Mouse (Mus musculus): ENCODE data around the gene Dcdc2b. TPM values are rescaled to one million over a fixed set of nuclear protein-coding genes. Genes with fewer than 3 reads are reported as not detected.

Gene Dcdc2b
- polyA plus RNA-seq (2015; fragmentation: Nextera tagmentation; extraction: Ambion mirVana), result 1.7 and 2.4 TPM in 2 replicates

- ATAC-seq (ENCODE audit: insufficient read depth, low FRiP score, low read depth), result no peak
- no peak within 1 kb of the TSS for H3K4me3 ChIP-seq (replicated peaks)
These were observed at the start of gene Dcdc2b for GRCm38 (mm10) chr4:129614093-129614492. Gene Dcdc2b, minus strand, starts transcription at chr4:129614257.

GRCm38 (mm10) chr4:129662255-129662813 is 48.3 kb upstream of the Dcdc2b start:
- H3K27ac ChIP-seq, result no peak overlapping the region
- no peaks in the 10 kb centered on the region for H3K27me3 ChIP-seq (replicated peaks)
- H3K36me3 ChIP-seq, result peaks cover 28% of the 10 kb centered on the region
- no peaks in the 10 kb centered on the region for H3K9me3 ChIP-seq
- H3K9ac ChIP-seq, result no peak overlapping the region
- no peak overlapping the region for H3K4me2 ChIP-seq
- no peak overlapping the region for H3K4me3 ChIP-seq (replicated peaks)
- 77% methylated on average over 3 of the region's 3 CpGs for WGBS
- no peaks in the 10 kb centered on the region for H3K4me1 ChIP-seq
- no peak for ATAC-seq (ENCODE audit: insufficient read depth, low FRiP score, low read depth)

More at GRCm38 (mm10) chr4:129614093-129614492, at the start of gene Dcdc2b:
- Histone ChIP-seq H3K9ac (no peak within 1 kb of the TSS), H3K36me3 (0 out of 2 replicates have a peak, but pooled peaks cover 12% of the 10 kb centered on the region), H3K27ac (no peak within 1 kb of the TSS), H3K4me2 (no peak within 1 kb of the TSS), H3K9me3 (no peaks in the 10 kb centered on the region), H3K4me1 (peaks cover 6% of the 10 kb centered on the region; the same call in 1 of the 2 replicates), H3K27me3 (replicated peaks) (no peaks in the 10 kb centered on the region)
- 78% methylated on average over 6 of the region's 6 CpGs for WGBS

DNA sequence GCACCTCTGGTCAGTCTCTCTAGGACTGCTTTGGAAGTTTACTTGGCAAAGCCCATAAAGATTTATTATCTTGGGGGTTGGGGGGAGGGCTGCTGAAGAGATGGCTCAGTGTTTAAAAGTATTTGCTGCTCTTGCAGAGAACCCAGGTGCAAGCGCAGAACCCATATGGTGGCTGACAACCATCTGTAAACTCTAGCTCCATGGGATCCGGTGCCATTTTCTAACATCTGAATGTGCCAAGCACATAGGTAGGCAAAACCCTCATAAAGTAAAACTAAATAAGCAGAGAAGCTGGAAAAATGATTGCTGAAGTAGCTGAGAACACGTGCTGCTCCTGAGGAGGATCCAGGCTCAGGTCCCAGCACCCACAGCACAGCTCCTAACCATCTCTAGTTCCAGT is 47.5 kb upstream of the Dcdc2b start:
- 67% methylated on average over 3 of the region's 3 CpGs for WGBS
- Histone ChIP-seq H3K4me3 (replicated peaks) (no peak overlapping the region), H3K27me3 (replicated peaks) (no peaks in the 10 kb centered on the region), H3K9me3 (no peaks in the 10 kb centered on the region), H3K36me3 (peaks cover 31% of the 10 kb centered on the region), H3K4me2 (no peak overlapping the region), H3K4me1 (no peaks in the 10 kb centered on the region), H3K27ac (no peak overlapping the region), H3K9ac (no peak overlapping the region)
- ATAC-seq (ENCODE audit: insufficient read depth, low FRiP score, low read depth), result no peak

GRCm38 (mm10) chr4:129654770-129655169 is 40.7 kb upstream of the Dcdc2b start:
- ATAC-seq (ENCODE audit: insufficient read depth, low FRiP score, low read depth), result no peak
- H3K4me2 ChIP-seq, result no peak overlapping the region
- H3K9me3 ChIP-seq, result no peaks in the 10 kb centered on the region
- H3K27ac ChIP-seq, result no peak overlapping the region
- H3K9ac ChIP-seq, result no peak overlapping the region
- WGBS, result 91% methylated on average over 14 of the region's 14 CpGs
- H3K27me3 ChIP-seq (replicated peaks), result no peaks in the 10 kb centered on the region
- no peak overlapping the region for H3K4me3 ChIP-seq (replicated peaks)
- H3K4me1 ChIP-seq, result no peaks in the 10 kb centered on the region
- peaks cover 46% of the 10 kb centered on the region for H3K36me3 ChIP-seq

DNA sequence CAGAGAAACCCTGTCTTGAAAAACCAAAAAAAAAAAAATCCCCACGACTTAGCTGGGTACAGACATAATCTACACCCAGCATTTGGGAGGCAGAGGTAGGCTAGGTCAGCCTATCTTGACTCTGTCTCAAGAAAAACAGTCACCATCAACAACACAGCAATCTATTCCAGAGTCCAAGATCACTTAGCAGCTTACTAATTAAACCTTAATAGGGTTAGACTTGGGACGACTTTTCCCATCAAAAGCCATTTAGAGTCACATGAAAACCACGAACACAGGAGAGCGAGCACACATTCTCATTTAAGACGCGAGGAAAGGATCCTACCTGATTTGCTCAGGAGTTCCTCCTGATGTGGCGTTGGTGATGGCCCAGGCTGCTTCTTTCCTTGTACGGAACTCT is 36.3 kb upstream of the Dcdc2b start:
- H3K9ac ChIP-seq, result no peak overlapping the region
- 91% methylated on average over 8 of the region's 8 CpGs for WGBS
- H3K4me2 ChIP-seq, result no peak overlapping the region
- no peaks in the 10 kb centered on the region for H3K9me3 ChIP-seq
- H3K36me3 ChIP-seq, result peaks cover 67% of the 10 kb centered on the region
- H3K4me3 ChIP-seq (replicated peaks), result no peak overlapping the region
- ATAC-seq (ENCODE audit: insufficient read depth, low FRiP score, low read depth), result no peak
- H3K27ac ChIP-seq, result no peak overlapping the region
- no peaks in the 10 kb centered on the region for H3K27me3 ChIP-seq (replicated peaks)
- no peaks in the 10 kb centered on the region for H3K4me1 ChIP-seq

DNA sequence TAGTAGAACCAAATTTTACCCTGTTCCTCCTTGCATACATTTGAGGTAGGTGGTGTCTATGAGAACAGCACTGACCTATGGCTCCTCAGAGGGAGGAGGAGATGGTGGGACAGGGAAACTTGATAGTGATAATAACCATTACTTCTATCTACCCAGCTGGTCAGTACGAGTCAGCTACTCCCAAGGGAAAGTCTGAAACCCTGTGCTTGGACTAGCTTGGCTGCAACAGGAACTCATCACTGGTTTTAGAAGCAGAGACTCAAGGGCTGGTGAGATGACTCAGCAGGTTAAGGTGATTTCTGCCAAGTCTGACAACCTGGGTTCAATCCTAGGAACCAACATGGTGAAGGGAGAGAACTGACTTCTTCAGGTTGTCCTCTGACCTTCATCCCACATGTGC is 34.6 kb upstream of the Dcdc2b start:
- Histone ChIP-seq H3K27me3 (replicated peaks) (no peaks in the 10 kb centered on the region), H3K9me3 (no peaks in the 10 kb centered on the region), H3K4me2 (no peak overlapping the region), H3K4me3 (replicated peaks) (no peak overlapping the region), H3K36me3 (peaks cover 55% of the 10 kb centered on the region), H3K4me1 (no peaks in the 10 kb centered on the region), H3K27ac (no peak overlapping the region), H3K9ac (no peak overlapping the region)
- ATAC-seq (ENCODE audit: insufficient read depth, low FRiP score, low read depth), result no peak
- WGBS, result 70% methylated on average over 1 of the region's 1 CpGs

GRCm38 (mm10) chr4:129645204-129645603 is 31.1 kb upstream of the Dcdc2b start:
- no peak overlapping the region for H3K4me3 ChIP-seq (replicated peaks)
- H3K9me3 ChIP-seq, result no peaks in the 10 kb centered on the region
- WGBS, result 85% methylated on average over 6 of the region's 6 CpGs
- H3K4me2 ChIP-seq, result no peak overlapping the region
- no peak overlapping the region for H3K27ac ChIP-seq
- no peak overlapping the region for H3K9ac ChIP-seq
- H3K4me1 ChIP-seq, result no peaks in the 10 kb centered on the region
- H3K36me3 ChIP-seq, result peaks cover 40% of the 10 kb centered on the region
- no peaks in the 10 kb centered on the region for H3K27me3 ChIP-seq (replicated peaks)
- ATAC-seq (ENCODE audit: insufficient read depth, low FRiP score, low read depth), result no peak

- no peak overlapping the region for H3K9ac ChIP-seq
- ATAC-seq (ENCODE audit: insufficient read depth, low FRiP score, low read depth), result no peak
- peaks cover 13% of the 10 kb centered on the region for H3K4me1 ChIP-seq
- 0 out of 2 replicates have a peak overlapping the region, but pooled peaks have one; percentile 2 for H3K27ac ChIP-seq
- no peak overlapping the region for H3K4me3 ChIP-seq (replicated peaks)
- no peaks in the 10 kb centered on the region for H3K9me3 ChIP-seq
- peaks cover 23% of the 10 kb centered on the region for H3K36me3 ChIP-seq
- WGBS, result 42% methylated on average over 5 of the region's 5 CpGs
- peak overlapping the region; percentile 78; the same call in 1 of the 2 replicates for H3K4me2 ChIP-seq
- H3K27me3 ChIP-seq (replicated peaks), result no peaks in the 10 kb centered on the region
These were observed 27.7 kb upstream of the Dcdc2b start for GRCm38 (mm10) chr4:129641756-129642155.

DNA sequence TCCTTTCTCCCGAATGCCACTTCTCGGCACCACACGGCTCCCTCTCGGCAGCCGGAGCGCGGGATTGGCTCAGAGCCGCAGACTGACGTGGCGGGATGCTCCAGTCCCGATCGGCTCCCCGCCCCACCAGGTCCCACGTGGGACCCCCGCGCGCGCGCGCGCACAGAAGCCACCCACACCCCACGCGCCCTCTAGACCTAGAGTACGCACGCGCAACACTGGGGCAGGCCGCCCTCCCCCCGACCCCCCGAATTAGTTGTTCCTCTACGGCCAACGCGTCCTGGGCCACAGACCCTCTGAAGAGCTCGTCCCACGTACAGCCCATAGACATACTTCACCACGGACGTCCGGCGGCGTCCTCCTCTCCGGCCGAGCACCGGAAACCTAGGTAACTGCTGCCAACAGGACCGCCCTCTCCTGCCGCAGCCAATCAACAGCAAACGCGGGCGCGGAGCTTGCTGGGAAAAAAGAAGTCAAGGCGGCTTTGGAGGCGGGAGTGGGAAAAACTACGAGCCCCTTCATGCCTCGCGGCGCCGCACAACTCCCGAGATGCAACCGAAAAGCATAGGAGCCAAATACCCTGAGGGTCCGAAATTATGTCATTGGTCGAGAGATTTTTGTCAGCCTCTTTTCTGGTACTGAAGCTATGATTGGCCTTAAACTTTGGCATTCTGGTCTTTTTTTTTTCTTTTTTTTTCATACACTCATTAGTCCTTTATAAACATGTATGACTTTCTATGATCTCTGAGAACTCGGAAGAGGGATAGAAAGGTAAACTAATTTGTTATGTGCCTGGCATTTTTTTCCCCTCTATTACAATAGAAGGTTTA is 26.8 kb upstream of the Dcdc2b start, which contains the start of gene Txlna:
TSS of gene Txlna (minus strand) at position 428 of the 830 bp plus-strand sequence.
- H3K4me1 ChIP-seq, result peaks cover 13% of the 10 kb centered on the region
- under 1% methylated on average over 60 of the region's 60 CpGs for WGBS
- no peaks in the 10 kb centered on the region for H3K9me3 ChIP-seq
- no peaks in the 10 kb centered on the region for H3K27me3 ChIP-seq (replicated peaks)
- peak; percentile 92 for ATAC-seq (ENCODE audit: insufficient read depth, low FRiP score, low read depth)
- H3K4me2 ChIP-seq, result peak within 1 kb of the TSS; percentile 78
- peaks cover 26% of the 10 kb centered on the region for H3K36me3 ChIP-seq
- peak within 1 kb of the TSS; percentile 53 for H3K9ac ChIP-seq
- H3K4me3 ChIP-seq (replicated peaks), result peak within 1 kb of the TSS; percentile 70
- H3K27ac ChIP-seq, result peak within 1 kb of the TSS; percentile 97

DNA sequence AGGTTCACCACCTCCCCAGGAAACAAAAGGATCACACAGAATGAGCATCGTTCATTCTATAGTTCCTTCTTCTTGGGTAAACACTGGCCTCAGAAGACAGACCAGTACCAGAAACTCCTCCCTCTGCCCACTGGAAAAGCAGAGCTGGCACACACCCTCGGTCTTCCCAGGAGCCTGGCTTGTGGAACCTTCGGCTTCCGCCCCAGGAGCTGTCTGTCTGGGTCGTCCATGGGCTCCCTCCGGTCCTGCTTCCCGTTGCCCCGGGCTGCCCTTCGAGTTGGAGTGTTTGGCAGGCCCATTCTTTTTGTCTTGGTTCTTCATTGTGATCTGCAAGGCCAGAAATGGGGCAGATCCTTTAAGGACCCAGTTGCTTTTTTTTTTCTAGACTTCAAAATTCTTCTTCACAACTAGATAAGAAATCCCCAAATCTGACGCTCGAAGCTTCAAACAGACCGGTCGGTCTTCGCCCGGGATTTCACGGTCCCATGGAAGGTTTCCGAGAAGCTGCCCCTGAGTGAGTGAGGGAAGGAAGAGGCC is 26.1 kb upstream of the Dcdc2b start:
- ATAC-seq (ENCODE audit: insufficient read depth, low FRiP score, low read depth), result no peak
- WGBS, result 2% methylated on average over 17 of the region's 17 CpGs
- H3K27me3 ChIP-seq (replicated peaks), result no peaks in the 10 kb centered on the region
- H3K36me3 ChIP-seq, result peaks cover 25% of the 10 kb centered on the region
- H3K9me3 ChIP-seq, result no peaks in the 10 kb centered on the region
- H3K4me1 ChIP-seq, result peaks cover 13% of the 10 kb centered on the region
- H3K4me3 ChIP-seq (replicated peaks), result peak overlapping the region; percentile 70
- peak overlapping the region; percentile 53 for H3K9ac ChIP-seq
- peak overlapping the region; percentile 97 for H3K27ac ChIP-seq
- H3K4me2 ChIP-seq, result peak overlapping the region; percentile 78

DNA sequence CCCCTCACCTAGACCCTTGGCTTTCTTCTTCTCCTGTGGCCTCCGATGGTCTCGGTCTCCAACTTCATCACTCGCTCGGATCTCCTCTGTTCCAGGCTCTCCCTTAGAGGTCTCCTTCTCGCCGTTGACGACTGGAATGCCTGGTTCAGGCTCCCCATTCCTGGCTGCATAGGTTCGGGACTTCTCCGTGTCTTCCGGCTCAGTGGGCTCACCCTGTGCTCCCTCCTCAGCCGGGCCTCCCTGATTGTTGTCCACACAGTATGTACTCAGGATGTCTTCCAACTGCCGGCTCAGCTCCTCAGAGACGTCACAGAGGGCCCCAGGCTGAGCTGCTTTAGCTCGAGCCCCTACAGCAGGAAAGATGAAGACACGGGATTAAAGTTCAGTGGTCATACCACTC is 25.2 kb upstream of the Dcdc2b start:
- Histone ChIP-seq H3K9me3 (no peaks in the 10 kb centered on the region), H3K4me3 (replicated peaks) (peak overlapping the region; percentile 70), H3K9ac (no peak overlapping the region), H3K4me1 (peaks cover 13% of the 10 kb centered on the region), H3K27ac (peak overlapping the region; percentile 97; the same call in 1 of the 2 replicates), H3K27me3 (replicated peaks) (no peaks in the 10 kb centered on the region), H3K4me2 (peak overlapping the region; percentile 78), H3K36me3 (peaks cover 33% of the 10 kb centered on the region)
- 85% methylated on average over 15 of the region's 15 CpGs for WGBS
- ATAC-seq (ENCODE audit: insufficient read depth, low FRiP score, low read depth), result no peak

DNA sequence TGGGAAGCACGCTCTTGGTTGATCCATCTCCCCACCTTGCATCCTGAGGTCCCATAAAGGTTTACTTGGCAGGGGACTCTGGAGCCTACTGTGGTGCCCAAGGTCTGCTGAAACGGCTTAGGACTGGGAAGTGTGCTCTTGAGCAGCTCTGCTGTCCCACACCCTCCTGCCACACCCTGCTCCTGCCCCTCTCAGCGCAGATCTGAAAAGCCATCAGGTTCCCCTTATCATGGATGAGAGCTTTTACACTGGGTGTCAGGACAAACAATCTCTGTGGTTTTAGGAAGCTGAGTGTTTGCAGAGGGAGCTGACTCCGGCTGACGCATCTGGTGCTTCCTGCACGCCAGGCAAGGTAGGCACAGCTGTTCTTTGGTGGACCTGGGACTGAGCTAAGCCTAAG is 19.8 kb upstream of the Dcdc2b start:
- no peak overlapping the region for H3K4me2 ChIP-seq
- H3K9ac ChIP-seq, result no peak overlapping the region
- ATAC-seq (ENCODE audit: insufficient read depth, low FRiP score, low read depth), result 0 out of 2 replicates have a peak, but pooled peaks have one; percentile 30
- no peaks in the 10 kb centered on the region for H3K9me3 ChIP-seq
- H3K27ac ChIP-seq, result no peak overlapping the region
- no peak overlapping the region for H3K4me3 ChIP-seq (replicated peaks)
- H3K27me3 ChIP-seq (replicated peaks), result no peaks in the 10 kb centered on the region
- 84% methylated on average over 6 of the region's 6 CpGs for WGBS
- H3K36me3 ChIP-seq, result peaks cover 77% of the 10 kb centered on the region
- H3K4me1 ChIP-seq, result peaks cover 6% of the 10 kb centered on the region; the same call in 1 of the 2 replicates

Data from stomach, embryonic 15.5 days (tissue).